Mouse (Mus musculus): Measurements from ENCODE around the gene Slc9b2.

The Slc9b2 gene

GRCm38 (mm10) chr3:135312916-135313491 is 5.5 kb downstream of the Slc9b2 start:
- CTCF ChIA-PET, result interaction anchor here (0.6 kb wide), 1 partner anchor 226 kb away, joined by 4 read pairs; no protein-coding TSS in a partner anchor

DNA sequence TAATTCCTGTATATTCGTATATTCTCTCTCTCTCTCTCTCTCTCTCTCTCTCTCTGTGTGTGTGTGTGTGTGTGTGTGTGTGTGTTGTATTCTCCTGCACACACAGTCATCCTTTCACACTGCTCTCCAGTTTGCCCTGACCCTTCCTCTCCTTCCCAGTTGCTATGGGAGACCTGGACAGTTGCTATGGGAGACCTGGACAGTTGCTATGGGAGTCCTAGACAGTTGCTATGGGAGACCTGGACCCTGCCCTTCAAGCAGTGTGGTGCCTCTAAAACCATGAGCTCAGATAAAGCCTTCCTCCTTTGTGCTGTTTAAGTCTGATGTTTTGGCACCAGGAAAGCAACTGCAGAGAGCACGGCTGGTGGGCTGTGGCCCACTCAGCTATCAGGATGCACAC is 6.2 kb downstream of the Slc9b2 start:
- CTCF ChIA-PET, result no interaction called here

DNA sequence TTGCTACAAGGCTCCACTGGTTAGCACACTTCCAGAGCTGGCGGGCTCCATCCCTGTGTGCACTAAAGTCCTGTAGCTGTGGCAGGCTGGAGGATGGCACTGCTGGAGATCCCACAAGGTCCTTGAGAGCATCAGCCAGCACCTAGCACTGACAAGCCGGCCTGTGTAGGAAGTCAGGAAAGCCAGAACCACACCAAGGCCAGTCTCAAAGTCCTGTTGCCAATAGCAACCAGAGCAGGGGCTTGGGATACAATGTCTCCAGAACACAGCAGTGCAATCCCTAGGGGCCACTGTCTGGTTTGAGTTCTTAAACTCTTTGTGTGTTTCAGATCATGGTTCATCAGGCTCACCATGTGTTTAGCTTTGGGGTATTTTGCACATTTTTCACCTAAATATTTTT is 7.3 kb downstream of the Slc9b2 start:
- CTCF ChIA-PET, result no interaction called here

DNA sequence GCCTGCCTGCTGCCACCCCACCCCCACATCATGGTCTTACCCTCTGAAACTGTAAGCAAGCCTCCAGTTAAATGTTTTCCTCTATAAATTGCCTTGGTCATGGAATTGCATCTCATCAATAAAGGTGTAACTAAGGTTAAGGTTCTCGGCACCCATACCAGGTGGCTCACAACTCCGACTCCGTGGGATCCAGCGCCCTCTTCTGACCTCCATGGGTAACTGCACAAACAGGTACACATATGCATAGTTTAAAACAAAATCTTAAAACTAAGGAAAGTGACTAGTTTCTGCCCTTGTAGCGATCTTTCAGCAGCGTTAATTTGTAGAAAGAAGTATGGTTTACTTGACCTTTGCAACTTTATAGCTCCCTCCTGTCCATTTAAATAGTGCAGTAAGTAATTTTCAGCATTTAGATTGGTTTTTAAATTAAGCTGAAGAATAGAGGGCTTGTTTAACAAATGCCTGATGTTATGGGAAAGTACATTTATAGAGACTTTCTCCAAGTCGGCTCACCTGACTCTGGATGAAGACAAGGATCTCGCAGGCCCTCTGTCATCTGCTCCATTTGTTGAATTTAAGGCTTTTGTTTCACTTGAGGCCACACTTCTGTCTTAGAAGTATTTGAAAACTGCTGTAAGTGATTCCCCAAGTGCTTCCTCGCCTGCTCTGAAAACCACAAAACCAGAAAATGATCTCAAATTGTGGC is 8.4 kb downstream of the Slc9b2 start:
- CTCF ChIA-PET, result no interaction called here

DNA sequence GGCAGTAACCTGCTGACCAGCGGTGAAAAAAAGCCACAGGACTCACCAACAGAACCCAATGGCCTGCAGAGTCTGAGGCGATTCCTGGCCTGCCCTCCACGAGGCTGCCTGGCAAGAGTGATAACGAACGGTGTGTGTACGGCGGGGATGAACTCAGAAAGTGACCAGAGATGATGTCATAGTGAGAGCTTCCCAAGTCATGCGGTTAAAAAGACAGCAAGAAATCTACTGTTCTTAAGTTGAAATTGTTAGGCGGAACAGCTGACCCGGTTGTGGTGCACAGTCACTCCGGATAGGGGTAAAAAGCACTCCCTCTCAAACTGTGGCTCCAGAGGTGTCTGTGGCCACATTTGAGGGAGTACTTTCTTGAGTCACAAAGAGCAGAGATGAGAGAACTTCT is 10.8 kb downstream of the Slc9b2 start:
- CTCF ChIA-PET, result no interaction called here

- CTCF ChIA-PET, result no interaction called here
Measured at GRCm38 (mm10) chr3:135324354-135324753, 16.9 kb downstream of the Slc9b2 start.

DNA sequence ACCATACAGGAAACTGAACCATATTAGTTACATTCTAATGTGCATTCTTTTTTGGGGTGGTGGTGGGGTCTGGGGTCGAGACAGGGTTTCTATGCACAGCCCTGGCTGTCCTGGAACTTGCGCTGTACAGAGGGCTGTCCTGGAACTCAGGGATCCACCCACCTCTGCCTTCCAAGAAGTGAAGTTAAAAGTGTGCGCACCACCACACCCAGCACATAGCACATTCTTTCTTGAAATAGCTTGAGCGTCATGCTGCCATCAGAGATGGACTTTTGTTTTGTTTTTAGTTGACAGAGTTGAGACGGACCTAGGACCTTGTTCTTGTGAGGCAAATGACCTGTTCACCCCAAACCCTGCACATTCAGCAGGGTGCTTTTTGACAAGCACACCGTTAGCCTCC is 19.7 kb downstream of the Slc9b2 start:
- CTCF ChIA-PET, result no interaction called here

DNA sequence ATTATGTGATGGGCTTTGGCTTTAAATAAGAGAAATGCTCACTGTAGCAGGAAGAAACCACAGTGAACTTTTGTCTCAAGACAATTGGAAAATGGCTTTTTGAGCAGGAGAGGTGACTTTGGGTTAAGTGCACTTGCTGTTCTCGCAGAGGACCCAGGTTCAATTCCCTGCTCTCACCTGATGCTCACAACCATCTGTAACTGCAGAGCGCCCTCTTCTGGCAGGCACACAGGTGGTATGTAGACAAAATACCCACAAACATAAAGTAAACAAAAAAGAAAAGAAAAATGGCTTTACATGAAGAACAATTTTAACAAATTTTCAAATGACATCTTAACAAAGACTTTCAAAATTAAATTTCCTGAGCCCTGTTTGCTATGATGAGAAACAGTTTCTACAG is 20.1 kb downstream of the Slc9b2 start:
- CTCF ChIA-PET, result interaction anchor here (0.6 to 0.9 kb wide), 2 partner anchors 47 to 50 kb away, joined by 3 to 4 read pairs; no protein-coding TSS in a partner anchor

- CTCF ChIA-PET, result interaction anchor here (0.7 to 0.9 kb wide), 3 partner anchors 51 to 1021 kb away, joined by 3 to 15 read pairs (median 4); no protein-coding TSS in a partner anchor
Measured at GRCm38 (mm10) chr3:135328560-135328959, 21.1 kb downstream of the Slc9b2 start.

DNA sequence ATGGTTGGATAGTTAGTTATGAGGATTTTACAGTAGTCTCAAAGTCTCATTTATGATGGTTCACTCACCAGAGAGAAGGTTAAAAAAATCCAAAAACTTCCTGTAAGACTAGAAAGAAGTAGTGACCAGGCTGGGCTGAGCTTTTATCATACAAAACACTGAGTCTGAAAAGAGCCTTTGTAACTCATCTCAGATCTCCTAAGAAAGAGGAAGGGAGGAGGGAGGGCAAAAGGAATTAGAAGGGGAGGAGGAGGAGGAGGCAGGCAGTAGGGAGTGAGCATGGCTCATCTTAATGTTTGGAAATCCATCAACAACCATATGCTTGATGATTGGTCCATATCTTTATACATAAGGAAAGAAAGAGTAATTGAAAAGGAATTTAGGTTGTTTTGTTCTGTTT is 25.2 kb downstream of the Slc9b2 start:
- CTCF ChIA-PET, result no interaction called here

DNA sequence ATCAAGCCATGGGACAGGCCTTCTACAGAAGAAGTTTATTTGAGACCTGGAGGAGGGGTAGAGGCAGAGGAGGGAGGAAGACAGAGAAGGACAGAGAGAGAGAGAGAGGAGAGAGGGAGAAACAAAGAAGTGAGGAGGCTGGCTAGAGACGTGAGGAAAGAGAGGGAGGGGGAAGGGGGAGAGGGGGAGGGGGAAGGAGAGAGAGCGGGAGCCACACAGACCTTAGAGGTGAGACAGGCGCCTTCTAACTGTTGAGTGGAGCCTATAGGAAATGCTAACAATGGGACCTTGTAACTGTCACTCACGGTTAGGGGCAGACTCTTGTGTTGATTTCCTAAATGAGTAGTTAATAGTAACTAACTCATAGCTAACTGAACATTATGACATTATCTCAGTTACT is 26.3 kb downstream of the Slc9b2 start:
- CTCF ChIA-PET, result no interaction called here

- CTCF ChIA-PET, result no interaction called here
Measured at GRCm38 (mm10) chr3:135347739-135348264, 40.3 kb downstream of the Slc9b2 start, which contains the start of gene Slc9b1. Slc9b1 (plus strand) TSS chr3:135348029.

DNA sequence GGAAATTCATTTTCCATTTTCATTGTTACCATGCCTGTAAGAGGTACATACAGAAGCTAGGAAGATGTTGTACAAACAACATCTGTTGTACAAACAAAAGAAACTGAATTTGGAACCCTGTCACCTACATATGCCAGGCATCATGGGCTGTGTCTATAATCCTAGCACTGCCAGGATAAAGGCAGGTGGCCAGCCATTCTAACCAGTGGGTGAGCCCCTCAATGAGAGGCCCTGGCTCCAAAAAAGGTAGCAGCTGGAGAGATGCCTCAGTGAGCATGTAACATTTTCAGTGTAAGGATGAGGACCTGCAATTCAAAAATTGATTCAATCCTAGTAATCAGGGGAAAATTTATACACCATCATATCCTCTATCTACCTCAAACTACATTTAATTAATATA is 41.5 kb downstream of the Slc9b2 start:
- CTCF ChIA-PET, result no interaction called here

DNA sequence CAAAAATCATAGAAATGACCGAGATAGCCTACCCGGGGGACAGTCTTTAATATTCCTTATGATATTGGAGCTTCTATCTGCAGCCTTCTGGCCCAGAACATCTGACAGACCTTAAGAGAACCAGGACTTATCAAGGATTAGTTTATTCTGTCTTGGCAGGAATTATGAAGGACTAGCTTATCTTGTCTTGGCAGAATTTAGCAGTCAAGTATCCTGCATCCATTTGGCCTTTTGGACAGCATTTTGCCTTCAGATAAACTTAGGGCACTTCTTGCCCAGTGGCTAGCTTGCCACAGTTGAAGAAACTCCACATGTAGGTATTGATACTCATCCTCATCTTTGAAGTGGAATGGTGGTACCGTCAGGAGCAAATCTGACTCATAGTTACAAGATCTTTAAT is 44.4 kb downstream of the Slc9b2 start:
- CTCF ChIA-PET, result no interaction called here

GRCm38 (mm10) chr3:135357394-135357793 is 49.9 kb downstream of the Slc9b2 start:
- CTCF ChIA-PET, result no interaction called here

DNA sequence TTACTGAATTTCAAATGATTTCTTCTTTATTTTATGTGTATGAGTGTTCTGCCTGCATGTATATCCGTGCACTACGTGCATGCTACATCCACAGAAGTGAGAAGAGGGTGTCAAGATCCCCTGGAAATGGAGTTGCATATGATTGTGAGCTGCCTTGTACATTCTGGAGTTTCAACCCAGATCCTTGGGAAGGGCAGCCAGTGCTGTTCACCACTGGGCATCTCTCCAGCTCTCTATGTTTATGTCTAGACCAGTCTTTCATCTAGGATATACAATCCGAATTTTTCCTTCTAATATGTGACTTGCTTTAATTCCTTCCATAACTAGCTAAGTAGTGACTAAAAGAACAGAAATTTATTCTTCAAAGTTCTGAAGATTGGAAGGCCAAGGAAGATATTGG is 68.3 kb downstream of the Slc9b2 start:
- CTCF ChIA-PET, result no interaction called here

DNA sequence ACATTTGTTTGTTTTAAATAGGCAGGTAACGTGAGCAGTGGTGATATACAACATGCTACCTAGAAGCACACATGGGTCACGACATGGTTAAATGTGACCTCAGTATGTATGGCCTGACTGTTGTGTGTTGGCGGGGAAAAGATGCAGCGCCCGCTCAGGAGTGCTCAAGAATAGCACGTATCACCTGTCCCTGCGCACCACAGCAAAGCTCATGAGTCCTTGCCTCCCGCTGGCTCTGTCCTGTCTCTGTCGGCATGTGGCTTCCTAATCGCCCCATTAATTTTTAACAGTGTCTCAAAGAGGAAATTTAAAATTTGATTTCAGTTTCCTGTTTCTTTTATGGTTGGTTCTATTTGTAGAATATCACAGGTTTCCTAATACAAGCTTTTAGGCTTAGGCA is 69.9 kb downstream of the Slc9b2 start:
- CTCF ChIA-PET, result no interaction called here

DNA sequence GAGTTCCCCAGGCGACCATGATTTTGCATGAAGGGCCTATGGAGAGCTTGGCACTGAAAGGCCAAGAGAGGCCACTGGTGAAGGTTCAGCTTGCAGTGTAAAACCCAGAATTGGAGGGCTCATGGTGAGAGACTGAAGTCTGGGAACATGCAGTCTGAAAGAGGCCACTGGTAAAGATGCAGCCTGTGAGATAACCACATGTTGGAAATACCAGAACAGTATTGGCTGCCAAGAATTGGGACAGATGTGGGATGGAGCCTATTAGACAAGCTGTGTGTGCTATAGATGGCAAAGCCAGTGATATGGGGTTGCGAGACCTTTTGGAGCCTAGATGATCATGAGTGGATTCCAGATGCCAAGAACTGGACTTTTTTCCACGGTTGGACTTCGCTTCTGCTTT is 72.4 kb downstream of the Slc9b2 start:
- CTCF ChIA-PET, result no interaction called here

DNA sequence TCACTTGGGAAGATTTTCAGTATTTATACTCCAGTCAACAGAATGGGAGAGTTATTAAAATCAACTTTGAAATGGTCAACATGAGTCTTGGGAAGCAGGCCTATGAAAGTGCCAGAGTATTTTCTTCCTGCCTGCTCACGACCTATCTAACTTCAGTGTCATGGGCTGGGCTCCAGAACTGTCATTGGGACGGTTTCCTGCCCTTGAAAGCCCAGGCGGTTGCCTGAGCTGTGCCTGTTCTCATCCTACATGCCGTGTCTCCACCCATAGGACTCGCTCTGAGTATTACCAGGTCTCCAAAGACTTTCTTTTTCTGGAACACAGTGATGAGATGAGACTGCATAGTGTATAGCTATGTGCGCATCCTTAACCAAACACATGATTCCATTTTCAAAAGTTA is 85.7 kb downstream of the Slc9b2 start:
- CTCF ChIA-PET, result no interaction called here

Measured in spleen, embryonic (tissue).